Mouse (Mus musculus) testis, adult 2 months (tissue): ENCODE data around the gene Fanca. TPM values are rescaled to one million over a fixed set of nuclear protein-coding genes. Genes with fewer than 3 reads are reported as not detected.

Experiments
- H3K27ac ChIP-seq: fragments of 200-500 bp; 2 replicates; pipeline ENCODE4 v1.5.1; 2012; ENCODE audit warnings: low read depth, low read length; ENCODE audit not compliant: control insufficient read depth, insufficient read depth
- H3K27me3 ChIP-seq: fragments of 200-500 bp; 2 replicates; pipeline ENCODE4 v1.6.1; 2012; ENCODE audit warnings: mild to moderate bottlenecking, low read length, moderate library complexity; ENCODE audit not compliant: control insufficient read depth, insufficient read depth
- H3K36me3 ChIP-seq: fragments of 200-500 bp; 2 replicates; pipeline ENCODE4 v1.6.1; 2012; ENCODE audit warnings: mild to moderate bottlenecking, low read length; ENCODE audit not compliant: control insufficient read depth, insufficient read depth
- H3K4me1 ChIP-seq: fragments of 200-500 bp; 2 replicates; pipeline ENCODE4 v1.6.1; 2012; ENCODE audit warnings: low read length; ENCODE audit not compliant: control insufficient read depth, insufficient read depth
- H3K4me3 ChIP-seq: fragments of 200-500 bp; 2 replicates; pipeline ENCODE4 v1.5.1; 2012; ENCODE audit warnings: low read depth, mild to moderate bottlenecking, low read length, moderate library complexity, mixed read lengths; ENCODE audit not compliant: control insufficient read depth
- CTCF ChIP-seq: fragments of 200-500 bp; IDR thresholded peaks from 2 replicates; pipeline ENCODE4 v1.5.1; 2012; ENCODE audit warnings: low read depth, mild to moderate bottlenecking, inconsistent platforms, low read length, moderate library complexity; ENCODE audit not compliant: control insufficient read depth, insufficient read depth, insufficient replicate concordance
- POLR2A ChIP-seq: fragments of 200-500 bp; IDR thresholded peaks from 2 replicates; pipeline ENCODE4 v1.6.1; 2012; ENCODE audit warnings: low read depth, mild to moderate bottlenecking, inconsistent platforms, low read length, moderate library complexity; ENCODE audit not compliant: control insufficient read depth
- polyA plus RNA-seq: library from polyadenylated mRNA; depleted of rRNA; stranded (reverse); fragments of >200 nt; gene quantifications from 2 replicates; pipeline ENCODE4 v1.2.3, GENCODE M21; 2012

Gene Fanca
- polyA plus RNA-seq, 1 experiment: 37.3 TPM

GRCm38 (mm10) chr8:123347293-123347692 lies 28.9 kb upstream of the Fanca start:
- Histone ChIP-seq H3K36me3 (0 out of 2 replicates have a peak, but pooled peaks cover 2% of the 10 kb centered on the region), H3K27me3 (no peaks in the 10 kb centered on the region), H3K4me3 (no peak overlapping the region), H3K4me1 (no peaks in the 10 kb centered on the region; the same call in 1 of the 2 replicates), H3K27ac (no peak overlapping the region)
- TF ChIP-seq POLR2A (no peak), CTCF (no peak)

DNA sequence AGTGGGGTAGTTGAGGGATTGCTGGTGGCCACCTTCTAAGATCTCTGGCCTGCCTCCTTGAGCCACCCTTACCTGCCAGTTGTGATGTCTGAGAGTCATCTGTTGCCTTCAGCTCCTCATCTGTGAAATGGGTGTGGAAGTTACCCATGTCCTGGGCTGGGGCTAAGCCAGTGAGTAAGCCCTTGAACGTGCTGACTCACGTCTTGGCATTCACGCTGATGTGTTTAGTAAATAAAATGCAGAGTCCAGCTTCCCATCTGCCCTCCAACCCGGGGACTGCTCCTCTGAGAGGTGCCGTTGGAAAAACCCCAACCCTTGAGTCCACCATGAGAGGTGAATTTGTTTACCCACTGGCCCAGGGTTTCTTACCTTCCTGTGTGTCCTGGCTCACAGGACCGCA lies 27.5 kb upstream of the Fanca start:
- no peaks in the 10 kb centered on the region for H3K27me3 ChIP-seq
- H3K36me3 ChIP-seq: 0 out of 2 replicates have a peak, but pooled peaks cover 2% of the 10 kb centered on the region
- H3K27ac ChIP-seq: no peak overlapping the region; the same call in 1 of the 2 replicates
- TF ChIP-seq POLR2A (no peak), CTCF (no peak)
- peaks cover 3% of the 10 kb centered on the region for H3K4me1 ChIP-seq
- no peak overlapping the region for H3K4me3 ChIP-seq

DNA sequence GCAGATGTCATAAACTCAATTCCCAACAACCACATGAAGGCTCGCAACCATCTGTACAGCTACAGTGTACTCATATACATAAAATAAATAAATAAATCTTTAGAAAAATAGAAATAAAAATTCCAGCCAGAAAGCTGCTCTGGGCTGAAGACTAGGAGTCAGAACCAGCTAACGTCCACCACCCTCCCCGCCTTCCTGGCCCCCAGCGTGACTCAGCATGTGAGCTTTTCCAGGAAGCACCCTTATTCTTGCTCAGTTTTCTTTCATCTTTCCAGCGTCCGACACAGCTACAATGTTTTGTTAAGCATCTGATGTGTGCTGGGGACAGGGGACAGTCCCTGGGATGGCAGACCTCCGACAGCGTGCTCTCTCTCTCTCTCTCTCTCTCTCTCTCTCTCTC lies 26.8 kb upstream of the Fanca start:
- H3K27me3 ChIP-seq: no peaks in the 10 kb centered on the region
- no peak overlapping the region for H3K4me3 ChIP-seq
- H3K27ac ChIP-seq: no peak overlapping the region
- H3K4me1 ChIP-seq: peaks cover 3% of the 10 kb centered on the region
- TF ChIP-seq POLR2A (no peak), CTCF (no peak)
- H3K36me3 ChIP-seq: 0 out of 2 replicates have a peak, but pooled peaks cover 2% of the 10 kb centered on the region

DNA sequence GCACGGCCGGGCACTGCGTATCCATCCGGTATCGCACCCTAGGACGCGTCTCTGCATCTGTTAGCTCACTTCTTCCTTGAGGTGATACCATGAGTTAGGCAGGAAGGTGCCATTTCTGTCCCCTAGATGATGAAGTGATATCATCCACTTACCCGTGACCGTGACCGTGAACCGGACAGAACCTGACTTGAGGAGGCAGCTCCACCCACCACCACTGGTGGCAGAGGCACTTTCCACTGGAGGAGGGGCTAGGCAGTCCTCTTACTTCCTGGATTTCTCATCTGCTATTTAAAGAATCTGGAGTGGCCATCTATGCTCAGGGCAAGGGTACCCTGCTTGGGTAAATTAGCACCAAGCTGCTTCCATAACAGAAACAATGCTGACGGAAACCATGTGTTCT lies 25.0 kb upstream of the Fanca start:
- no peak for TF ChIP-seq POLR2A
- no peak for TF ChIP-seq CTCF
- Histone ChIP-seq H3K4me3 (no peak overlapping the region), H3K27ac (0 out of 2 replicates have a peak overlapping the region, but pooled peaks have one; percentile 15), H3K27me3 (no peaks in the 10 kb centered on the region), H3K4me1 (peaks cover 3% of the 10 kb centered on the region), H3K36me3 (0 out of 2 replicates have a peak, but pooled peaks cover 2% of the 10 kb centered on the region)

- peaks cover 6% of the 10 kb centered on the region for H3K4me1 ChIP-seq
- no peak for TF ChIP-seq CTCF
- TF ChIP-seq POLR2A: no peak
Observed at GRCm38 (mm10) chr8:123342911-123343310, 24.5 kb upstream of the Fanca start.

DNA sequence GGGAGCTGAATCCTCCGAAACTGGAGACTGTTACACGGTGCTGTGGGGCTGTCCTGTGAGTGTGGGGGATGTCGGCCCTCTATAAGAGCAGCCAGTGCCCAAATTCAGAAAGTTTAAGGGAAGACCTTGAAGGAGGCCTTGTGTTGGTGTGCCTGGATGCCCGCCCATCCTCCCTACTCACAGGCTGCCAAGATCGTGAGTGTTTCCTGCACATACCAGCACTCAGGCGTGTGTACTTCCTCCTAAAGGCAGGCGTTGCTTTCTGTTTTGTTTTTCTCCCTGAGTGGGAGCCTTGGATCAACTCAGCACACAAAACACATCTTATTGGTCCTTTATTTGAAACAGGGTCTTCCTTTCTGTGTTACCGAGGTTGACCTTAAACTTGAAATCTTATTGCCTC lies 23.9 kb upstream of the Fanca start:
- TF ChIP-seq CTCF (no peak), POLR2A (peak; percentile 12; the same call in 1 of the 2 replicates)
- Histone ChIP-seq H3K36me3 (no peaks in the 10 kb centered on the region), H3K4me3 (no peak overlapping the region; the same call in 1 of the 2 replicates), H3K4me1 (peaks cover 6% of the 10 kb centered on the region), H3K27ac (no peak overlapping the region; the same call in 1 of the 2 replicates), H3K27me3 (no peaks in the 10 kb centered on the region)

More at GRCm38 (mm10) chr8:123342911-123343310, 24.5 kb upstream of the Fanca start:
- Histone ChIP-seq H3K27ac (peak overlapping the region; percentile 23; the same call in 1 of the 2 replicates), H3K36me3 (0 out of 2 replicates have a peak, but pooled peaks cover 2% of the 10 kb centered on the region), H3K4me3 (no peak overlapping the region), H3K27me3 (no peaks in the 10 kb centered on the region)

- TF ChIP-seq POLR2A (no peak), CTCF (no peak)
- Histone ChIP-seq H3K36me3 (no peaks in the 10 kb centered on the region), H3K27ac (peak overlapping the region; percentile 27), H3K4me1 (peaks cover 6% of the 10 kb centered on the region), H3K27me3 (no peaks in the 10 kb centered on the region), H3K4me3 (peak overlapping the region; percentile 64)
Observed at GRCm38 (mm10) chr8:123341040-123342015, 23.0 kb upstream of the Fanca start.
